Mouse (Mus musculus) induced T-regulatory cell, adult 2 months (primary cell): ENCODE data around the gene Egr4.

Experiments
- DNase-seq: peaks from one replicate; pipeline ENCODE4 v3.0.0-alpha.2; 2012; ENCODE audit warnings: low read depth

The Egr4 gene

DNA sequence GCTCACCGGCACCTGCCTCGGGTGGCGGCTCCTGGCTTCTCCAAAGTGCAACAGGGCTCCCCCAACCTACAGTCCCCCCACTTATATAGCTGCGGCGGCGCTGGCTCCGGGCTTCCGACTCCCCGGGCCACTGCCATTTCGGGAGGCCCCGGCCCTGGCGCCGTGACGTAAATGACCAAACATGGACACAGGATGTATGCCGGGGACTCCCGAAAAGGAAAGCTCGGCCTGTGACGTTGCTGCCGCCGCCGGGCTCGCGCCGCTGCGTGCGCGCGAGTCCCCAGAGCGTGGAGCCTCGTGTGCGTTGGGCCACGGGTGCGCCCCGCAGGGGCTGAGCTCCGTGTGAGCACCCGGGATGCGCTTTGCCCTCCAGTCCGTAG lies at the start of gene Egr4:
Egr4 (minus strand) TSS at position 59 of the 380 bp plus-strand sequence.
- DNase-seq: peak; percentile 80

DNA sequence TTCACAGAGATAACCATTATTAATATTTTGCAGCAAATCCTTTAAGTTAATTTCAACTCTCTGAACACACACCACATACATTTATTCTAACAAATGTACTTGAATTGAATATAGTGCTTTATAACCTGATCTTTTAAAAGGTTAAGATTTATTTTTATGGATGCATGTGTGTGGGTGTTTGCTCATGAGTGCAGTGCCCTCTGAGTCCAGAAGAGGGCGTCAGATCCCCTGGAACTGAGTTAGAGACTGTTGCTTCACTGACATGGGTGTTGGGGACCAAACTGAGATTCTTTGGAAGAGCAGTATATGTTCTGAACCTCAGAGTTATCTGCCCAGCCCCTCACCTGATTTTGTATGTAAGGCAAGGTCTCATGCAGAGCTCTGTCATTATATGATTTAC lies 49.0 kb upstream of the Egr4 start:
- no peak for DNase-seq

DNA sequence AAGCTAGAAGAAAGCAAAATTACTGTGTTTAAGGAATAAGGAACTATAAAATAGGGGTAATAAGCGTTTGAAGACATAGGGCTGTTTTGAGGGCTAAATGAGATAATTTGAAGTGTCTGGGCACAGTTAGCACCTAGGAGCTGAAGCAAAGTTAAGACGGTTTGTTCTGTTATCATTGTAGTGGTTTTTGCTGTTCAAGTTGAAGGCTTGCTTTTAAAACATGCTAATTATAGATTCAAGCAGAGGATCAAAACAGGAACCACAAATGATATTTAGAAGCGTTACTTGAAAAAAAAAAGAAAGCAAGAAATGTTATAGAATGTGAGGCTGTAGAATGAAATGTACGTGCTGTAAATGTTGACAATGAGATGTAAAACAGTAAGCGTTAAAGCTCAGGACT lies 34.3 kb upstream of the Egr4 start:
- DNase-seq: no peak

DNA sequence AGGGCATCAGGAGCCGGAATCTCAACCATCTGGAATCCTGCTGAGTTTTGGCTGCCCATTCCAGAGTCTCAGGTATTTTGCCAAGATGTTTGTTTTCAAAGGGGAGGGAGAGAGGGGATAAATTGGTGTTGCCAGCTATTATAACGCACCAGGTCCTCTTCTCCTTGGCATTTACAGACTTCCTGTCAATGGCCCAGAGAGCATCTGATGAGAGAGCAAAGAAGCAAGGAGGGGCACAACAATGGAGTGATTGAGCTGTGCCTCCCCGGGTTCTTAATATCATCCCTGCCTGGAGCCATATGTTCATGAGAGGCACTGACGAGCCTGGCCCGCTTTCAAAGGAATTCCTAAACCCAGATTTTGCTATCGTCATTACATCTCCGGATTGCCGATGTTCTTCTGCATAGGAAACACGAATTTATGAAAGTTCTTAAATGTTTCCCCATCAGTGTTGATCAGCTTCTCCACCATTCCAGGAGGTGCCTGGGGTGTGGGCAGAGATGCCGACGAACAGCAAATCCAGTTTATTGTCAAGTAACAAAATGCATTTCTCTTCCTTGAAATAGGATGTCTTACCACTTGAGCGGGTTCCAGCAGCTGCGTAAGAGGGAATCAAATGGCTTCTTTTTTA lies 31.0 kb upstream of the Egr4 start:
- DNase-seq: no peak

DNA sequence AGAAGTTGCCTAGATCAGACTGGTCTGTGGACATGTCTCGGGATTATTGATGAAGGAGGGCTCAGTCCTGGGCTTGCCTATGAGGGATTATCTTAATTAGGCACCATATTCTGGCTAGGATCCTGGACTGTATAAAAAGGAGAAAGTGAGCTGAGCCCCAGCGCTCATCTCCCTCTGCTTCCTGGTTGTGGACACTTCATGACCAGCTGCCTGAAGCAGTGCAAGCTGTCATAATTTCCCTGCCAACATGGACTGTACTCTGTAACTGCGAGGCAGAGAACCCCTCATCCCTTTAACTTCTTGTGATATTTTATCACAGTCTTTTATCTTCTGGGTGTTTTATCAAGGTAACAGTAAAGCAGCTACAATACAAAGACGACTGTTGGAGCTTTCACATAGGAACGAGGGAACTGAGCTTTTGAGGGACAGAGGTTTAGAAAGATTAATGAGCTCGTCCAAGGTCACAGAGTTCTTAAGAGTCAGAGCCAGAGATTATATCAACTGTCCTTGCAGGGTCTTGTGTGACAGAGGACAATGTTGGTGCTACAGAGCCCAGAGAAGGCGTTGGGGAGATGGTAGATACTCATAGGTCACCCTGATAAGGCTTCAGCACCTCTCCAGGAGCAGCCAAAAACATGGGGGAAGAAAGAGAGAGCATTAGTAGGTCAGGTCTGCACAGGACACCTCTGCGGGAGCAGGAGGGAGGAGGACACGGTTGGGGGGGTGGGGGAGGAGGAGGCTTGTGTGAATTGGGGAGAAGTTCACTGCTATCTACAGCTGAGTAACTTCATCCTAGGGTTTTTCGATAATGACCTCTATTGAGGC lies 30.2 kb upstream of the Egr4 start:
- DNase-seq: no peak

DNA sequence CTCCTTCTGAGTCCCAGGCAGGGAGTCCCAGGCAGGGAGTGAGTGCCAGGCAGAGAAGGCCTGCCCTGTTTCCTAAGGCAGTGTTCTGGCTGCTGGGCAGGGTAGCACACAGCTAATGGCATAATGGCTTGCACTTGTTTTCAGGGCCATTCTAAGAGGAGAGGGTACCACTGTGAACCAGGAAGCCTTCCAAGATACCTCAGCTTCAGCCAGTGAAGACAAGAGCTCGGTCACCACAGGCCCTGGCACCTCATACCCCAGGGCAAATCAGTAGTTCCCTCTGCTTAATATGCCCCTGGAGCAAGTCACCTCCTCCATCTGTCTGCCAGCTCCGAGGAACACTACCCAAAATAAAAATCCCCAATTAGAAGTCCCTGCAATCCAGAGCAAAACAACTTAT lies 9.4 kb upstream of the Egr4 start:
- DNase-seq: no peak

DNA sequence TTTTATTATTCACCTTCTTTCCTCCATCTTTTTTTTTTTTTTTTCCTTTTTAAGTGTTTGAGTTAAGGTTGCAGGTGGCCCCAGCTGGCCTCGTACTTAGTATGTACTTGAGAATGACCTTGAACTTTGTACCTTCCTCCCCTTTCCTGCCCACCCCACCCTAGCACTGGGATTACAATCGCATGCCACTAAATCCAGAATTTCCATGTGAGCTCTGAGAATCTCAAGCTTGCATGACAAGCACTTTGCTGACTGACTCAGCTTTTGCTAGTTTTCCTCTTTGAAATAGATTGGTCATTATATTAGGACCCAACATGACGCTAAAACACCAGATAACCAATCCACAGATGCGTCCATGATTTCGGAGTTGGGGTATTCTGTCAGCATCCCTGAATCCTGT lies 8.6 kb upstream of the Egr4 start:
- no peak for DNase-seq

DNA sequence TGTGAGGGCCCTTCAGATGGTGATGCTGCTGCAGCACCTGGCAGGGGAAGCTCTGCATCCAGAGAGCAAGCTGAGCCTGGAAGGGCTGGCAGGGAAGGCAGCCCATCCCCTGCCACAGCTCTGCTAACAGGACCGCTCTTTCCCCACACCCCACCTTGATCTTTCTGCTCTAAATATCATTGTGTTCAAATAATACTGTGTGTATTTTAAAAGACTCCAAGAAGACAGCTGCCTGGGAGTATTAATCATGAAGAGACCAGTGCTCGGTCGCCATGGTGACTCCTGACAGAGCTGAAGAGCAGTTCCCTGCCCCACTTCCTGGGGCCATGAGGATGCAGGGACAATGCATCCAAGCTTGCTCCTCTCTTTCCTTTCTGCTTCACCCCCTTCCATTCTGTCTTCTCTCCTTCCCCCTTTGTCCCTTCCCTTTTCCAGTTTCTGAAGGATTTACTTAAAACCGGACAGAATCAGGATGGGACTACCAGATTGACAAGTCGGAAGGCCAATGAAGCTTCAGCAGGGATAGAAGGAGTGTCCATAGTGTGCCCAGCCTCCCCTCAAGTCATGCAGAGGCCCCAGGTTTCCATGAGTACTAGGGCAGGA lies 4.8 kb upstream of the Egr4 start:
- no peak for DNase-seq

DNA sequence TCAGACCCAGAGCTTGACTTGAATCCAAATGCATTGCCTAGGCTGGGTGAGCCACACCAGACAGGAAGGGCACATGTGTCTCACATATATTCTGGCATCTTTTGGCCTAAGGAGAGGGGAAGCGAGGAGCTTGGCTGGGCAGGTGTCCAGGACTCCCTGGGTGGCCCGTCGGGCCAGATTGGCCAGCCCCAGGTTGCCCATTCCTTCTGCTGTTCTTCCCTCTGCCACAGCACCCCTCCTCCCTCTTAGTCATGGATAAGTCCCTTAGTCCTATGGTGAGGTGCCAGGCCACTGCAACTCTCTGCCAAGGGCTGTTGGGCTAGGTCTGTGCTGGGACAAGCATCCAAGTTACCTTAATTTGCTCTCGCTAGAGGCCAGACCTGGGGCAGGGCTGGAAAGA lies 2.6 kb upstream of the Egr4 start:
- no peak for DNase-seq

DNA sequence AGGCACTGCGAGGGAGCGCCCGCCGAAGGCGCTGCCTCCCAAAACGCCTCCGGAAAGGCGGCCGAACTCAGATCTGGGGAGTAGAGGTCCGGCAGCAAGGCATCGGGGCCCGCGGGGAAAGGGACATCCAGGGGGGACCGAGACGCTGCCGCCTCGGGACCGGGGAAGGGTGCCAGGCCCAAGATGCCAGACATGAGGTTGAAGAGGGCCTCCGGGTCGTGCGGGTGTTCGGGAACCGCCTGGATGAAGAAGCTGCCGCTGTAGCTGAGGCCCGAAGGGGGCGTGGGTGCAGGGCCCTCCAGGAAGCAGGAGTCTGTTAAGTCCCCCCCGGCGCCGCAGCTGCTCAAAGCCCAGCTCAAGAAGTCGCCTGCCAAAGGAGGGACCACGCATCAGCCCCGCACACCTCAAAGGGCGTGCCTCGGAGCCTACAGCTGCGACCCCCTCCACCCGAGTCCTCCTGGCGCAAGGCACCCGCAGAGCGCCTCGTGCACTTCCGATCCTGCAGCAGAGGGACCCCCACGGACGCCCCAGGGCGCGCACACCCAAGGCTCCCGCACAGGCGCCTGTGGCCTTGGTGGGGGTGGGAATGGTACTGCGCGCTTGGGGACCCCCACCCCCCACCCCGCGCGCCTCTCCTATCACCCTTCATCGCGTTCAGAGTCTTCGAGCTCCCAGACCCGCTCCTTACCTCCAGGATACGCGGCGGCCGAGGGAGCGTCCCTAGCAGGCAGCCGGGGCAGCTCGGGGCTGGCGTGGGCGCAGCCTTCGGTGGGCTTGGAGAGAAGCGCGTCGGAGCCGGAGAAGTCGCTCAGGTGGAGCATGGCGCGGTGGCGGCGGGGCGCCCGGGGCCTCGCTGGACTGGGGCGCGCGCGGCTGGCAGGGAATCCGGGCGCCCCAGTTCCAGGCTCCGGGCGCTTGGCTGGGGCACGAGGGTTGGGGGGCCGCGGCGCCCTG lies 535 bp downstream of the Egr4 start:
- DNase-seq: peak; percentile 10

DNA sequence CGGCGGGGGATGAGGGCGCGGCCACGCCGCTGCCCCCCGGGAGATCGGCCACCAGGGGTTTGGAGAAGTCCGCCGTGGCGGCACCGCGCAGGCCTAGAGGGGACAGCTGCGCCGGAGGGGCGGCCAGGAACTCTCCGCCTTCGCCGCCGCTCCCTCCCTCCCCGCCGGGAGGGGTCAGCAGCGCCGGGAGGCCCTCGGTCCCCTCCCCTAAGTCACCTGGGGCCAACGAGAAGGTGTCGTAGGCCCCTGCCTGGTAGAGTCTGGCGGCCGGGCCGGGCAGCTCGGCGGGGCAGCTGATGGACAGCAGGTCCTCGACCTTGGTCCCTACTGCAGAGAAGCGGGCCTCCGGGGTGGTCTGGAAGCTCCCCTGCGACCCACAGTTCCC lies 1.3 kb downstream of the Egr4 start:
- peak; percentile 5 for DNase-seq

DNA sequence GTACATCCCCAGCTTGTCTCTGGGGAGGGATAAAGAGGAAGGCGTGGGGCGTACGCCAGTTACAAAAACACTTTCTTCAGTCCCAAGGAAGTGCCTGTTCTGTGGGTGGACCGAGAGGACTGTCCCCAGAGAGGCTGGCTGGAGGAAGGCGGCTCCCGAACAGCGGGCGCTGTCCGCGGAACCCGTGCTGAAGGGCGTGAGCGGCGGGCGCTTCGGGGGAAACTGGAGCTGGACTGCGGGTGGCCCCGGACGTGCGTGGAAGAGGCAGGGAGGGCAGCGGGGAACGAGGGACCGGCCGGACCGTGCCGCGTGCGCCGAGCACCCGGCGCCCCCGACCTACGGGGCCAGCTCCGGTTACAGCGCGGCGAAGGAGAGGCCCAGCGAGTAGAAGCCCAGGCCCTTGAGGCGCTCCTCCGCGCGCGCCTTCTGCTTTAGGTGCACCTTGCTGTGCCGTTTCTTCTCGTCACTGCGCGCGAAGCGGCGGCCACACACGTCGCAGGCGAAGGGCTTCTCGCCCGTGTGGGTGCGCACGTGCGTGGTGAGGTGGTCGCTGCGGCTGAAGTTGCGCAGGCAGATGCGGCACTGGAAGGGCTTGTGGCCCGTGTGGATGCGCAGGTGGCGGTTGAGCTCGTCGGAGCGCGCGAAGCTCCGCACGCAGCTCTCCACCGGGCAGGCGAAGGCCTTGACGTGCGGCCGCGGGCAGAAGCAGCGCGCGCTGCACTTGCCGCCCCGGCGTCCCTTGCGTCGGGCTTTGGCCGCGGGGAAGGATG lies 1.9 kb downstream of the Egr4 start:
- peak; percentile 25 for DNase-seq

DNA sequence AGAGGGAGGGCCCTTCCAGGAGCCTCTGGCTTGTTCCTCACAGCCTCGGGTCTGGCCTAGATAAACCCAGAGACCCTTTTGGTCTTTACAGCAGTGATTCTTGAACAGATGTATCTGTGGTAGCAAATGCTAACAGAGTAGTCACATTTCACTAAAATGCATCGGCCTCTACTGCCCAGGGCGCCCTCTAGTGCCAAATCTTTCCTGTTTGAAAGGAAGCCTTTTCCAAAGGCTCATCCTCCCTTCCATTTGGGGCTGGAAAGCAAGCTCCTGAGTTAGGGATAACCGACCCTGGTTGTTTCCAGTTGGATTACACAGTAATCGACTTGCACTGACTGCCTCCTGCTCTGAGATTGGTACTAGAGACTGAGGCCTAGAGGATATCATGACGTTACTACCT lies 2.9 kb downstream of the Egr4 start:
- DNase-seq: peak; percentile 39

DNA sequence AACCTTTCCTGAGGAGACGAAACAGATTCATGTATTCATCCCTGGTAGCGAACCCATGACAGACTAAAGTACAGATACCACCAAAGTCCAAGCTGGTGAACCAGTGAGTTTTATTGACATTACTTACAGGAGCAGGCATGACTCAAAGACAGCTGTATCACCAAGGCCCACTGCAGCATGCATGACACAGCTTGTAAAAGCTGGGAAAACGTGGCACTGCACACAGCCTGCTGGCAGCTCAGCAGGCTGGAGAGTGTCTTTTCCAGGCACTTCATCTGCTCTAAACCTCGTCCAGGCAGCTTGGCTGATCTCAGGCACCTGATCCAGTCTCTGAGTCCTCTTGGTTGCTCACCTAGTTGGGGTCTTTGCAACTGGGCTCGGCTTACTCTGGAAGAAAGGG lies 4.8 kb downstream of the Egr4 start:
- DNase-seq: no peak

DNA sequence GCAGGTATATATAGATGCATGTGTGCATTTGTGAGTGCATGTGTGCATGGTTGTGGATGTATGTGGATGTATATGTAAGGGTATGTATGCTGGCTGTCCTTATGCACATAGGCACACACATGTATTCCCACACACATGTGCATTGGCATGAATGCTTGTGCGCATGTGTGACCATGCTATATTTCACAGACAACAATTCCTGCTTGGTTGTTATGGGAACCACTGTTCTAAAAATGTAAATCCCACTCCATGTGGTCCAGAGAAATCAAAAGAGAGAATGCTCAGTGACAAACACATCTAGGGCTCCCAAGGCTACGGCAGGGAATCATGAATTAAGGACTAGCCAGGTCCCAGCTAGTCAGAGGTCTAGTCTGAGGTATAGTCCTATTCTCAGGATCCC lies 8.5 kb downstream of the Egr4 start:
- no peak for DNase-seq

DNA sequence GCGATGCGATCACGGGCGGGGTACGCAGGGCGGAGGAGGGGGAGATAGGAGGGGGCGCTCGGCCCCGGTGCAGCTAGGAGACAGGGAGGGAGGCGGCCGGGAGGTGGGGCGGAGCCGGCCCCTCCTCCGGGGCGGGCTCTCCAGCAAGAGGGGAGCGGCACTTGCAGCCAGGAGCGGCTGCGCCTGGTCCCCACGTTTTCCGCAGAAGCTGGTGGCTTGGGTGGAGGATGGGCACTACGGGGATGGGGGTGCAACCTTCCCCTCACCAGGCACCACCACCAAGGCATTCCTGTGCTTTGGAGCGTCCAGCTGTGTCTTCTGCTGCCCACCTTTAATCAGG lies 10.5 kb downstream of the Egr4 start, which contains the start of gene Fbxo41:
Fbxo41 (minus strand) TSS at position 84 of the 340 bp plus-strand sequence.
- peak; percentile 14 for DNase-seq

DNA sequence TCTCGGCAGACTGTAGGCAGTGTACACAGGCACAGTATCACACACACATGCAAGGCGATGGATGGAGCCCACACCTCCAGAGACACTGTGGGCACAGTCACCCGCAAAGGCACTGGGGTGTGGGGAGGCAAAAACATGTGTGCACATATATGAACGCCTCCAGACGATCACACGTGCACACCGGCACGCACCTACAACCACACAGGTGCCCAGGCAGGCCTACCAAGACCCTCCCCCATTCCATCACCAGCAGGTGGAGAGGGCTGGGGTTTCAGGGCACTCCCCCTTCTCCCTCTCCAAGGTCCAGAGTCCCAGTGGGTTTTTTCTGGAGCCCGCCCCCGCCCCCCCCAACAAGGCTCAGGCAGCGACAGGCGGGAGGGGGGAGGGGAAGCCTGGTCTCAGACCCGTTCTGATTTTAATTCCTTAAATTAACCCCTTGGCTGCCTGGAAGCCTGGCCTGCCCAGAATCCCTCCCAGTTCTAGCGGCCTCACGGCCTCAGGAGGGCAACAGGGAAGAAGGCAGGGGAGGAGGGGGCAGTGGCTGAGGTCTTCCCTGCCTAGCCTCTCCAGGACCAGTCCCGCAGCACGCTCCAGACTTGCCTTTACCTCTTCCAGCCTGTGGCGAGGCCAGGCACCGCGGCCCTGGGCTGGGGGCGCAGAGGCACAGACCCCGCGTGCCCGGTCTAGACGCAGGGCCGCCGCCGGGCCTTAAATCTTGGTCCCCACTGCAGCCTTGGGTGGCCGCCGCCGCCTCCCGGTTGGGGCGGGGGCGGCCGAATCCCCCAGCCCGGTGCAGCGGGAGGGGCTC lies 11.1 kb downstream of the Egr4 start:
- no peak for DNase-seq

DNA sequence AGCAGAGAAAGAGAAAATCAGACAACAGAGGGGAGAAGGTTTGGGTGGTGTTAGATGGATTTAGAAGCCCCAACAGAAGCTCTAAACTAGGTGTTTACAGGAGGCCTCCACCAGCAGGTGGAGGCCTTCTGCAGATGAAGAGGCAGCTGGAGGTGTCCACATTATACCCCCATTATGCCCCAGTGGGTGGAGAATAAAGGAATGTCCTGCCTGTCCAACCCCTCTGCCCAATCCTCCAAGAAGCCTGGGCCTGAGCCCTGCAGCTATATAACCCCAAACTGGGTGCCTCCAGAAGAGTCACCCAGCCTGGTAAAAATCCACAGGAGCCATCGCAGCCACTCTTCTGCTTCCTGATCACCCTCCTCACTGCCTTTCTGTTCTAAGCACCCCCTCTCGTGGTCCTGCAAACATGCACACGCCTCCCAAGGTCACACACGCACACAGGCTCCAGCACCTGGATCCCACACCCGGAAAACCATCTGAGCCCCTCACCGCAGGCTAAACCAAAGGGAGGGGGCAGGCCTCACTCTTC lies 11.8 kb downstream of the Egr4 start:
- DNase-seq: no peak

DNA sequence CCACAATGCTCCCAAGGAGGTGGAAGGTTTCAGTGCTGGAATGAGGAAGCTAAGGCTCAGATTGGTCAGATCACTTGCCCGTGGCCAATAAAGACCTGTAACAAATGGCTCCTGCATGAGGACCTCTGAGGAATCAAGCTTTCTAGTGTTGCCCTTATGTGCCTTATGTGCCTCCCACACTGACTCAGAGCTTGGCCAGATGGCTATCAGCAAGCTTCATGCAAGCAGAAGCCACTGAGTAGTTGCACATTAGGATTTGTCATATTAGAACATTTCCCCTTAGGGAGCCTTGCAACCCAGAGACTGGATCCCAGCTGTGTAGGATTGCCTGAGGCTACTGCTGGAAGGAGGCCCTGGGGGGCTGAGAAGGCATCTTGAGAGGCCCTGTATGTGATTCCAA lies 13.0 kb downstream of the Egr4 start:
- no peak for DNase-seq

DNA sequence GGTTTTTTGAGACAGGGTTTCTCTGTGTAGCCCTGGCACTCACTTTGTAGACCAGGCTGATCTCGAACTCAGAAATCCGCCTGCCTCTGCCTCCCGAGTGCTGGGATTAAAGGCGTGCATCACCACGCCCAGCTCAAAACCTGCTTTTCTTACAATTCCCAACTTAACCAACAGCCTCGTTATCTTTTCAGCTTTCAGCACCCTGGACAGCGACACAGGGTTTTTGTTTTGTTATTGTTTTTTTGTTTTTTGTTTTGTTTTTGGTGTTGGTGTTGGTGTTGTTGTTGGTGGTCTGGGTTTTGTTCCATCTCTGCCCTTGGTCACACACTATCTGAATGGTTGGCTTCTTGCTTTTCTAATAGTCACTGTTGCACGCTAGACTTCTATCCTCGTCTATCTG lies 15.2 kb downstream of the Egr4 start:
- DNase-seq: peak; percentile 45
